Mouse (Mus musculus) urinary bladder, postnatal 36 days (tissue): ENCODE data around the gene Hdac7.
A peak's percentile ranks its signal among the peaks of the same experiment; 100 is the strongest.

Experiments used
- DNase-seq, 2 experiments: peaks; one replicate each; pipeline ENCODE4 v3.0.0; 2022; ENCODE audit warnings: low spot score in 2 of 2, mixed read lengths in 1 of 2

Hdac7 gene

GRCm38 (mm10) chr15:97832764-97833479 is 11.4 kb downstream of the Hdac7 start:
- DNase-seq = no peak

GRCm38 (mm10) chr15:97831987-97832640 is 12.2 kb downstream of the Hdac7 start:
- no peak for DNase-seq

- peak; percentile 39 to 55 for DNase-seq
These were observed 12.9 kb downstream of the Hdac7 start for GRCm38 (mm10) chr15:97831242-97831986.

GRCm38 (mm10) chr15:97830788-97831241 is 13.5 kb downstream of the Hdac7 start:
- DNase-seq = no peak

- no peak for DNase-seq
These were observed 14.0 kb downstream of the Hdac7 start for GRCm38 (mm10) chr15:97830253-97830787.

- no peak for DNase-seq
These were observed 14.9 kb downstream of the Hdac7 start for GRCm38 (mm10) chr15:97829432-97829831.

GRCm38 (mm10) chr15:97828901-97829338 is 15.4 kb downstream of the Hdac7 start:
- DNase-seq = no peak

GRCm38 (mm10) chr15:97828221-97828842 is 16.0 kb downstream of the Hdac7 start:
- no peak for DNase-seq

GRCm38 (mm10) chr15:97827401-97827800 is 16.9 kb downstream of the Hdac7 start:
- DNase-seq = no peak

GRCm38 (mm10) chr15:97826588-97827261 is 17.6 kb downstream of the Hdac7 start:
- no peak for DNase-seq

GRCm38 (mm10) chr15:97825941-97826587 is 18.2 kb downstream of the Hdac7 start:
- no peak for DNase-seq

GRCm38 (mm10) chr15:97825071-97825940 is 19.0 kb downstream of the Hdac7 start:
- DNase-seq = peak; percentile 81 to 88

GRCm38 (mm10) chr15:97824042-97824441 is 20.3 kb downstream of the Hdac7 start:
- DNase-seq = no peak

GRCm38 (mm10) chr15:97823479-97823878 is 20.8 kb downstream of the Hdac7 start:
- DNase-seq = no peak

GRCm38 (mm10) chr15:97822545-97823228 is 21.6 kb downstream of the Hdac7 start:
- no peak for DNase-seq

- DNase-seq = no peak
These were observed 22.3 kb downstream of the Hdac7 start for GRCm38 (mm10) chr15:97821983-97822363.

- DNase-seq = no peak
These were observed 22.9 kb downstream of the Hdac7 start for GRCm38 (mm10) chr15:97821321-97821982.

- no peak for DNase-seq
These were observed 24.4 kb downstream of the Hdac7 start for GRCm38 (mm10) chr15:97819937-97820336.
